In genomic region chr2:119270643-119271331, GRCm38 (mm10) we compare ENCODE assay signal across 8 mouse cellular contexts. TPM values are rescaled to one million over a fixed set of nuclear protein-coding genes. Genes with fewer than 3 reads are reported as not detected.
DNase-seq lines count a peak whose midpoint lies in the region; ATAC-seq lines count a peak whose summit lies in the region.

Gene Rhov, minus strand, starts transcription at chr2:119271272.

- H3K4me1 ChIP-seq in embryonic facial prominence, embryonic 11.5 days (ENCODE audit: control insufficient read depth, insufficient read depth, low read length): no peaks in the 10 kb centered on the region; the same call in 1 of the 2 replicates
- H3K4me1 ChIP-seq in lung, embryonic 15.5 days: peaks cover 5% of the 10 kb centered on the region

- ATAC-seq in CD4-positive, CD25-positive, alpha-beta regulatory T cell, adult 4 months: peak; percentile 79
- ATAC-seq in embryonic facial prominence, embryonic 11.5 days (replicated peaks; ENCODE audit: insufficient number of reproducible peaks, low FRiP score, low TSS enrichment, low read depth): peak; percentile 81
- peak; percentile 71; the same call in 1 of the 2 replicates for ATAC-seq in lung, embryonic 15.5 days (ENCODE audit: borderline replicate concordance, extremely low read depth, low FRiP score, low TSS enrichment)
- peak; percentile 76 for ATAC-seq in neutrophil, adult 5-6 weeks (ENCODE audit: extremely low read depth, insufficient number of reproducible peaks, low FRiP score, poor library complexity, severe bottlenecking)

- no peak within 1 kb of the TSS for H3K27ac ChIP-seq in embryonic facial prominence, embryonic 11.5 days (replicated peaks; ENCODE audit: low read depth, low read length)
- no peak within 1 kb of the TSS for H3K27ac ChIP-seq in lung, embryonic 15.5 days

- peak within 1 kb of the TSS; percentile 55 for H3K9ac ChIP-seq in embryonic facial prominence, embryonic 11.5 days (replicated peaks; ENCODE audit: low read length)
- H3K9ac ChIP-seq in lung, embryonic 15.5 days: peak within 1 kb of the TSS; percentile 10

- H3K4me2 ChIP-seq in embryonic facial prominence, embryonic 11.5 days (ENCODE audit: low read depth, low read length): peak within 1 kb of the TSS; percentile 97
- H3K4me2 ChIP-seq in lung, embryonic 15.5 days: peak within 1 kb of the TSS; percentile 86

- H3K4me3 ChIP-seq in embryonic facial prominence, embryonic 11.5 days (ENCODE audit: low read depth, low read length): peak within 1 kb of the TSS; percentile 54
- peak within 1 kb of the TSS; percentile 45 for H3K4me3 ChIP-seq in lung, embryonic 15.5 days

- under 1% methylated on average over 49 of the region's 49 CpGs for WGBS in embryonic facial prominence, embryonic 11.5 days
- WGBS in lung, embryonic 15.5 days: 1% methylated on average over 49 of the region's 49 CpGs

- DNase-seq in adrenal gland, postnatal 25 days: peak; percentile 50
- DNase-seq in embryonic facial prominence, embryonic 11.5 days (ENCODE audit: low spot score): peak; percentile 79
- DNase-seq in heart, postnatal 4 days: peak; percentile 46
- peak; percentile 57 for DNase-seq in layer of hippocampus, adult 9-11 months
- DNase-seq in thymus, postnatal 36 days: peak; percentile 76 to 79

- no peaks in the 10 kb centered on the region for H3K36me3 ChIP-seq in embryonic facial prominence, embryonic 11.5 days (replicated peaks; ENCODE audit: control insufficient read depth, insufficient read depth, low read depth, low read length)
- H3K36me3 ChIP-seq in lung, embryonic 15.5 days: no peaks in the 10 kb centered on the region

- no peaks in the 10 kb centered on the region for H3K9me3 ChIP-seq in embryonic facial prominence, embryonic 11.5 days (replicated peaks; ENCODE audit: control insufficient read depth, low read length)
- no peaks in the 10 kb centered on the region for H3K9me3 ChIP-seq in lung, embryonic 15.5 days

- H3K27me3 ChIP-seq in embryonic facial prominence, embryonic 11.5 days (ENCODE audit: control insufficient read depth, insufficient read depth, low read length): peaks cover 13% of the 10 kb centered on the region
- H3K27me3 ChIP-seq in lung, embryonic 15.5 days: peaks cover 13% of the 10 kb centered on the region

RNA-seq across cellular contexts. Expression of gene Rhov, which starts in this region (rescaled TPM):
- not detected for polyA plus RNA-seq in CD4-positive, CD25-positive, alpha-beta regulatory T cell, adult 4 months (2017; shearing (Covaris generic))
- 0.49 TPM in 1 of 2 replicates, not detected in the other for total RNA-seq in adrenal gland, postnatal 25 days (2021)
- polyA plus RNA-seq in embryonic facial prominence, embryonic 11.5 days (2014; fragmentation: Nextera tagmentation; extraction: Ambion mirVana): 2.2 and 2.3 TPM in 2 replicates
- not detected for total RNA-seq in heart, postnatal 4 days (2021)
- 1.3 and 1.6 TPM in 2 replicates for polyA plus RNA-seq in lung, embryonic 15.5 days (2015; fragmentation: Nextera tagmentation; extraction: Ambion mirVana)
- 2.7 and 3.1 TPM in 2 replicates for total RNA-seq in neutrophil, adult 5-6 weeks (2017)

Comparison
In these comparisons a context has a peak if more than half of its experiments do, and no peak if none do; other contexts are left out.
1. Peak in ATAC-seq in CD4-positive, CD25-positive, alpha-beta regulatory T cell, adult 4 months; RNA of the gene not detected or under 1 TPM.
2. Peak in DNase-seq in adrenal gland, postnatal 25 days; RNA of the gene not detected or under 1 TPM.
3. Peak in DNase-seq in heart, postnatal 4 days; RNA of the gene not detected or under 1 TPM.